Mouse (Mus musculus): Measurements from ENCODE around the gene Cnr2. TPM values are rescaled to one million over a fixed set of nuclear protein-coding genes. Genes with fewer than 3 reads are reported as not detected.
A peak's percentile ranks its signal among the peaks of the same experiment; 100 is the strongest.

Cnr2 gene
- polyA plus RNA-seq, 1 experiment from 2014 or later: not detected

DNA sequence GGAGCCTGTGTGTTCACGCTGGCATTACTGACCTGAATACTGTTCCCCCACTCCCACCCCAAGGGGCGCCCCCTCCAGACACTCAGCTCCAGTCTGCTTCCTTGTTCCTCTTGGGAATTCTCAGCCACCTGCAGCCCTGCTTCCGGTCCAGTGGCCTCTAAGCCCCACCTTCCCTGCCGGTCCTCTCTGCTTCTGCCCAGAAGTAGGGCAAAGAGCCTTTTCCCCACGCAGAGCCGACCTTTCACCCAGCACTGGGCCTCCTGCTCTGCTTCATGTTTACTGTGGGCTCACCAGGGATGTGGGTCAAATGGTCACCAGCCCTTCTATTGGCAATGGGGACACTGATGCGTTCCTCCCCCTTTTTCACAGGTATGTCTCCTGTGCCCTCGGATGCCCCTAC is 63.2 kb downstream of the Cnr2 start:
- H3K4me2 ChIP-seq (ENCODE audit: low read length): no peak overlapping the region
- no peak overlapping the region for H3K9ac ChIP-seq (replicated peaks; ENCODE audit: low read depth, low read length)
- no peak overlapping the region for H3K27ac ChIP-seq (ENCODE audit: low read length)
- H3K36me3 ChIP-seq (ENCODE audit: control insufficient read depth, insufficient read depth): peaks cover 6% of the 10 kb centered on the region; the same call in 1 of the 2 replicates
- 63% methylated on average over 8 of the region's 8 CpGs for WGBS
- no peak for ATAC-seq
- H3K27me3 ChIP-seq (replicated peaks; ENCODE audit: control insufficient read depth, insufficient read depth, low read length): no peaks in the 10 kb centered on the region
- peaks cover 6% of the 10 kb centered on the region for H3K4me1 ChIP-seq (replicated peaks; ENCODE audit: control insufficient read depth, insufficient read depth, low read length)
- H3K4me3 ChIP-seq (replicated peaks; ENCODE audit: low read length): no peak overlapping the region
- H3K9me3 ChIP-seq (ENCODE audit: control insufficient read depth, low read length): no peaks in the 10 kb centered on the region

DNA sequence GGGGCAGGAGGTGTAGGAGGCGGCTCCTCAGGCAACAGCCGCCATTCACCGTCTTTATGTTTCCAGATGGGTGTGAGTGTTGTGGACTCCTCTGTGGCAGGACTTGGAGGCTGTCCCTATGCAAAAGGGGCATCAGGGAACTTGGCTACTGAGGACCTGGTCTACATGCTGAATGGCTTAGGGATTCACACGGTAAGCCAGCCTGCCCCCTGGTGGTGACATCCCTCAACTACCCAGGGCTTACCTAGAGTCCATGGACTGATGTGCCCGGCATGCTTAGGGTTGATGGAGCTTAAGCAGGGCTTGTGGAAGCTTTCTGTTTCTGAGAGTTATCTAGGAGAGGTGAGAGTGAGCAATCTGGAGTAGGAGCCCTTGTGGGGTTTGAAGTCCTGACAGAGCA is 65.5 kb downstream of the Cnr2 start:
- H3K4me1 ChIP-seq (replicated peaks; ENCODE audit: control insufficient read depth, insufficient read depth, low read length): peaks cover 16% of the 10 kb centered on the region
- H3K9me3 ChIP-seq (ENCODE audit: control insufficient read depth, low read length): no peaks in the 10 kb centered on the region
- H3K4me2 ChIP-seq (ENCODE audit: low read length): no peak overlapping the region
- H3K4me3 ChIP-seq (replicated peaks; ENCODE audit: low read length): no peak overlapping the region
- ATAC-seq: no peak
- H3K9ac ChIP-seq (replicated peaks; ENCODE audit: low read depth, low read length): no peak overlapping the region
- H3K36me3 ChIP-seq (ENCODE audit: control insufficient read depth, insufficient read depth): peaks cover 4% of the 10 kb centered on the region; the same call in 1 of the 2 replicates
- H3K27ac ChIP-seq (ENCODE audit: low read length): no peak overlapping the region
- H3K27me3 ChIP-seq (replicated peaks; ENCODE audit: control insufficient read depth, insufficient read depth, low read length): no peaks in the 10 kb centered on the region
- WGBS: 21% methylated on average over 5 of the region's 5 CpGs

GRCm38 (mm10) chr4:135961709-135962108 is 66.5 kb downstream of the Cnr2 start:
- H3K4me2 ChIP-seq (ENCODE audit: low read length): no peak overlapping the region
- peaks cover 4% of the 10 kb centered on the region; the same call in 1 of the 2 replicates for H3K36me3 ChIP-seq (ENCODE audit: control insufficient read depth, insufficient read depth)
- H3K27ac ChIP-seq (ENCODE audit: low read length): no peak overlapping the region
- ATAC-seq: no peak
- H3K27me3 ChIP-seq (replicated peaks; ENCODE audit: control insufficient read depth, insufficient read depth, low read length): no peaks in the 10 kb centered on the region
- WGBS: 90% methylated on average over 5 of the region's 5 CpGs
- H3K4me1 ChIP-seq (replicated peaks; ENCODE audit: control insufficient read depth, insufficient read depth, low read length): peaks cover 16% of the 10 kb centered on the region
- no peak overlapping the region for H3K4me3 ChIP-seq (replicated peaks; ENCODE audit: low read length)
- H3K9me3 ChIP-seq (ENCODE audit: control insufficient read depth, low read length): no peaks in the 10 kb centered on the region
- H3K9ac ChIP-seq (replicated peaks; ENCODE audit: low read depth, low read length): no peak overlapping the region

GRCm38 (mm10) chr4:135962198-135962597 is 67.0 kb downstream of the Cnr2 start:
- Histone ChIP-seq H3K4me3 (replicated peaks; ENCODE audit: low read length) (no peak overlapping the region), H3K27me3 (replicated peaks; ENCODE audit: control insufficient read depth, insufficient read depth, low read length) (no peaks in the 10 kb centered on the region), H3K9me3 (ENCODE audit: control insufficient read depth, low read length) (no peaks in the 10 kb centered on the region), H3K4me1 (replicated peaks; ENCODE audit: control insufficient read depth, insufficient read depth, low read length) (peaks cover 16% of the 10 kb centered on the region), H3K27ac (ENCODE audit: low read length) (no peak overlapping the region), H3K4me2 (ENCODE audit: low read length) (no peak overlapping the region), H3K36me3 (ENCODE audit: control insufficient read depth, insufficient read depth) (peaks cover 5% of the 10 kb centered on the region; the same call in 1 of the 2 replicates), H3K9ac (replicated peaks; ENCODE audit: low read depth, low read length) (no peak overlapping the region)
- ATAC-seq: no peak
- whole genome bisulfite sequencing: 87% methylated on average over 7 of the region's 7 CpGs

GRCm38 (mm10) chr4:135962946-135963345 is 67.8 kb downstream of the Cnr2 start:
- H3K27me3 ChIP-seq (replicated peaks; ENCODE audit: control insufficient read depth, insufficient read depth, low read length): no peaks in the 10 kb centered on the region
- ATAC-seq: no peak; the same call in 1 of the 2 replicates
- H3K27ac ChIP-seq (ENCODE audit: low read length): peak overlapping the region; percentile 52
- H3K36me3 ChIP-seq (ENCODE audit: control insufficient read depth, insufficient read depth): peaks cover 12% of the 10 kb centered on the region
- no peaks in the 10 kb centered on the region for H3K9me3 ChIP-seq (ENCODE audit: control insufficient read depth, low read length)
- H3K9ac ChIP-seq (replicated peaks; ENCODE audit: low read depth, low read length): peak overlapping the region; percentile 87
- peaks cover 16% of the 10 kb centered on the region for H3K4me1 ChIP-seq (replicated peaks; ENCODE audit: control insufficient read depth, insufficient read depth, low read length)
- H3K4me2 ChIP-seq (ENCODE audit: low read length): peak overlapping the region; percentile 84
- 4% methylated on average over 15 of the region's 15 CpGs for WGBS
- peak overlapping the region; percentile 88 for H3K4me3 ChIP-seq (replicated peaks; ENCODE audit: low read length)

GRCm38 (mm10) chr4:135963457-135964193 is 68.4 kb downstream of the Cnr2 start, which contains the start of gene Gale:
TSS of gene Gale (plus strand) at chr4:135963727.
- ATAC-seq: peak; percentile 96
- under 1% methylated on average over 56 of the region's 56 CpGs for WGBS

GRCm38 (mm10) chr4:135964426-135964825 is 69.2 kb downstream of the Cnr2 start:
- peaks cover 16% of the 10 kb centered on the region for H3K4me1 ChIP-seq (replicated peaks; ENCODE audit: control insufficient read depth, insufficient read depth, low read length)
- H3K9ac ChIP-seq (replicated peaks; ENCODE audit: low read depth, low read length): peak overlapping the region; percentile 87
- peak overlapping the region; percentile 96 for H3K4me2 ChIP-seq (ENCODE audit: low read length)
- H3K4me3 ChIP-seq (replicated peaks; ENCODE audit: low read length): peak overlapping the region; percentile 88
- H3K27ac ChIP-seq (ENCODE audit: low read length): no peak overlapping the region
- peaks cover 25% of the 10 kb centered on the region for H3K36me3 ChIP-seq (ENCODE audit: control insufficient read depth, insufficient read depth)
- no peaks in the 10 kb centered on the region for H3K27me3 ChIP-seq (replicated peaks; ENCODE audit: control insufficient read depth, insufficient read depth, low read length)
- WGBS: 3% methylated on average over 12 of the region's 12 CpGs
- no peak for ATAC-seq
- H3K9me3 ChIP-seq (ENCODE audit: control insufficient read depth, low read length): no peaks in the 10 kb centered on the region

More at GRCm38 (mm10) chr4:135963457-135964193, 68.4 kb downstream of the Cnr2 start, which contains the start of gene Gale:
- H3K36me3 ChIP-seq (ENCODE audit: control insufficient read depth, insufficient read depth): peaks cover 18% of the 10 kb centered on the region
- H3K9me3 ChIP-seq (ENCODE audit: control insufficient read depth, low read length): no peaks in the 10 kb centered on the region
- H3K27me3 ChIP-seq (replicated peaks; ENCODE audit: control insufficient read depth, insufficient read depth, low read length): no peaks in the 10 kb centered on the region
- H3K4me3 ChIP-seq (replicated peaks; ENCODE audit: low read length): peak within 1 kb of the TSS; percentile 88
- peaks cover 16% of the 10 kb centered on the region for H3K4me1 ChIP-seq (replicated peaks; ENCODE audit: control insufficient read depth, insufficient read depth, low read length)
- H3K27ac ChIP-seq (ENCODE audit: low read length): peak within 1 kb of the TSS; percentile 69
- H3K9ac ChIP-seq (replicated peaks; ENCODE audit: low read depth, low read length): peak within 1 kb of the TSS; percentile 87
- H3K4me2 ChIP-seq (ENCODE audit: low read length): peak within 1 kb of the TSS; percentile 96

DNA sequence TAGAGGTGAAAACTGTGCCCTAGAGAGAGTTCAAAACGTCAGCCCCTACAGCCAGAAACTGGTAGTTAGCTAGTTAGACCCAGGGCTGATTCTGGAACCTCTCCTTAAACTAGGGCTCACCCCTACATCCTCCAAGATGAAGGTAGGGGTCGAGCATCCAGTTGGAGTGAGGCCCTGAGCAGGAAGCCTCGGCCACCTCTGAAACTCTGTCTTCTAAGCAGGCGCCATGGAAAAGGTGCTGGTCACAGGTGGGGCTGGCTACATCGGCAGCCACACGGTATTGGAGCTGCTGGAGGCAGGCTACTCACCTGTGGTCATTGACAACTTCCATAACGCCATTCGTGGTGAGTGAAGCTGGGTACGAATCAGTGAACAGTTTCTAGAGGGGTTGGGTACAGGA is 69.9 kb downstream of the Cnr2 start:
- WGBS: 82% methylated on average over 9 of the region's 9 CpGs
- Histone ChIP-seq H3K4me1 (replicated peaks; ENCODE audit: control insufficient read depth, insufficient read depth, low read length) (peaks cover 16% of the 10 kb centered on the region), H3K27ac (ENCODE audit: low read length) (no peak overlapping the region), H3K9ac (replicated peaks; ENCODE audit: low read depth, low read length) (no peak overlapping the region), H3K4me2 (ENCODE audit: low read length) (no peak overlapping the region), H3K27me3 (replicated peaks; ENCODE audit: control insufficient read depth, insufficient read depth, low read length) (no peaks in the 10 kb centered on the region), H3K4me3 (replicated peaks; ENCODE audit: low read length) (no peak overlapping the region), H3K36me3 (ENCODE audit: control insufficient read depth, insufficient read depth) (peaks cover 22% of the 10 kb centered on the region), H3K9me3 (ENCODE audit: control insufficient read depth, low read length) (no peaks in the 10 kb centered on the region)
- ATAC-seq: no peak

GRCm38 (mm10) chr4:135966283-135966682 is 71.1 kb downstream of the Cnr2 start:
- H3K4me2 ChIP-seq (ENCODE audit: low read length): no peak overlapping the region
- ATAC-seq: no peak
- no peak overlapping the region for H3K27ac ChIP-seq (ENCODE audit: low read length)
- H3K36me3 ChIP-seq (ENCODE audit: control insufficient read depth, insufficient read depth): peaks cover 25% of the 10 kb centered on the region
- H3K4me1 ChIP-seq (replicated peaks; ENCODE audit: control insufficient read depth, insufficient read depth, low read length): peaks cover 22% of the 10 kb centered on the region
- H3K9me3 ChIP-seq (ENCODE audit: control insufficient read depth, low read length): no peaks in the 10 kb centered on the region
- 95% methylated on average over 16 of the region's 16 CpGs for WGBS
- no peaks in the 10 kb centered on the region for H3K27me3 ChIP-seq (replicated peaks; ENCODE audit: control insufficient read depth, insufficient read depth, low read length)
- no peak overlapping the region for H3K4me3 ChIP-seq (replicated peaks; ENCODE audit: low read length)
- H3K9ac ChIP-seq (replicated peaks; ENCODE audit: low read depth, low read length): no peak overlapping the region

Data from forebrain, embryonic 16.5 days (tissue).